Mouse (Mus musculus) forebrain, embryonic 10.5 days (tissue): ENCODE measurements around the gene Fign. TPM values are rescaled to one million over a fixed set of nuclear protein-coding genes. Genes with fewer than 3 reads are reported as not detected.

Source experiments
- DNase-seq: peaks from one replicate; pipeline ENCODE4 v3.0.0-alpha.2; 2017; ENCODE audit warnings: low spot score; ENCODE audit errors: extremely low spot score
- H3K27ac ChIP-seq: fragments of 300-500 bp; sonication (generic); 2 replicates; pipeline ENCODE4 v1.5.1; 2016; ENCODE audit warnings: mild to moderate bottlenecking
- H3K27me3 ChIP-seq: fragments of 300-500 bp; sonication (generic); 2 replicates; pipeline ENCODE4 v1.6.1; 2016; ENCODE audit warnings: mild to moderate bottlenecking; ENCODE audit not compliant: poor library complexity, severe bottlenecking
- H3K36me3 ChIP-seq: fragments of 300-500 bp; sonication (generic); replicated peaks from 2 replicates; pipeline ENCODE4 v1.6.1; 2016; ENCODE audit warnings: mild to moderate bottlenecking, moderate library complexity
- H3K4me1 ChIP-seq: fragments of 300-500 bp; sonication (generic); 2 replicates; pipeline ENCODE4 v1.6.1; 2016
- H3K4me3 ChIP-seq: fragments of 300-500 bp; sonication (generic); 2 replicates; pipeline ENCODE4 v1.5.1; 2016; ENCODE audit warnings: mild to moderate bottlenecking, moderate library complexity
- H3K9me3 ChIP-seq: fragments of 300-500 bp; sonication (generic); 2 replicates; pipeline ENCODE4 v1.6.1; 2016; ENCODE audit warnings: mild to moderate bottlenecking, moderate library complexity
- WGBS: fragments of 180-500 bp; shearing (Covaris S2); methylation state at CpG from one replicate; pipeline ENCODE4 v1.1.7; 2016; 5-methylcytosine and 5-hydroxymethylcytosine counted together
- polyA plus RNA-seq: library from polyadenylated mRNA; unstranded; fragments of >200 nt; fragmentation: Nextera tagmentation; extraction: Ambion mirVana; gene quantifications from 2 replicates; pipeline ENCODE4 v1.2.1, GENCODE M21; 2016

The Fign gene
- polyA plus RNA-seq, result 12.9 and 14.1 TPM in 2 replicates

DNA sequence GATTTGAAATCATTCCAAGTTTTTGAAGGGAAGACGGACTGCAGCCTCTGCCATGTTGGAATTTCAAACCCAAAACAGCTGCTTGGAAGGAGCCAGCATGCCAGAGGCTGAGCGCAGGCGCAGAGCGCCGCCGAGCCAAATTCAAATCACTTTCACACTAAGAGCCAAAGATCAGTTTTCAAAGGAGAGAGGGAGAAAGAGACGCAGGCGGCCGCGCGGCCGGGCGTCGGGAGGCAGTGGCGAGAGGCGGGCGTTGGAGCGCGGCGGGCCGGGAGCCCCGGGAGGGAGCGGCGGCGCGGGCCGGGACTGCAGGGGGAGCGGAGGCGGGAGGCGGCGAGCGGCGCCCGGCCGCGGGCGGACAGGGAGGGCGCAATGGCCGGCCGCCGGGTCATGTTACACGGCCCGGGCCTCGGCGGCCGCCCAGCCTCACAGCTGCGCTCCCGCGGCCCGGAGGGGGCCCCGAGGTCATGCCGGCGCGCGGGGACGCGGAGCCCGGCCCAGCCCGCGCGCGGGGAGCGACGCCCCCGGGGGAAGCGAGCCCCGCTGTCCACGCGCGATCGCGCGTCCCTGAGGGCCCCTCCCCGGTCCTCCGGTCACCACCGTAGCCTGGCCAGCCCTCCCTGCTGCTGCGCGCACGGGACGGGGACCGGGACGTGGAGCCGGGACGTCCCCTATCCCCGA, at the start of gene Fign:
Gene Fign, minus strand, starts transcription at position 102 of the 681 bp plus-strand sequence.
- peak; percentile 89 for DNase-seq
- H3K36me3 ChIP-seq, result no peaks in the 10 kb centered on the region
- H3K4me3 ChIP-seq, result peak within 1 kb of the TSS; percentile 85
- peaks cover 54% of the 10 kb centered on the region for H3K4me1 ChIP-seq
- peak within 1 kb of the TSS; percentile 99 for H3K27ac ChIP-seq
- peaks cover 6% of the 10 kb centered on the region for H3K27me3 ChIP-seq
- under 1% methylated on average over 83 of the region's 85 CpGs for WGBS
- H3K9me3 ChIP-seq, result no peaks in the 10 kb centered on the region

- Histone ChIP-seq H3K4me3 (no peak overlapping the region), H3K27me3 (no peaks in the 10 kb centered on the region), H3K9me3 (no peaks in the 10 kb centered on the region), H3K27ac (no peak overlapping the region), H3K36me3 (no peaks in the 10 kb centered on the region), H3K4me1 (peaks cover 11% of the 10 kb centered on the region)
- no peak for DNase-seq
- WGBS, result 89% methylated on average over 4 of the region's 4 CpGs
Measured at GRCm38 (mm10) chr2:64133597-64133996, 35.8 kb upstream of the Fign start.

DNA sequence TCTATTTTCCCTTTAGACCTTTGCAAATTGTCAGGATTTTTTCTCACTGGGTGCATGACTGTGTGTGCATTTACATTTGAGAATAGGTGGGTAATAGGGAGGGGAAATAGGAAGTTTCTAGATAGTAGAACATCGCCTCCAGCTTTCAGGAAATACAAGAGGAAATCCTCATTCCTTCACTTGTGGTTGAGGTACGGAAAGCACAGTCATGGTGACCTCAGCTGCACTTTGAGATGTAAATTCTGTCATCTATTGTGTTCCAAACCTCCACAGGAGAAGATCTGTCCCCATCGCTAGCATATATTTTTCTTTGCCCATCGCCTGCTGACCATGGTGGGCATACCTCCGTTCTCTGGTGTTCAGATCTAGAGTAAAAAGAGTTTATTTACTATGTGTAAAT, 22.7 kb upstream of the Fign start:
- no peaks in the 10 kb centered on the region for H3K36me3 ChIP-seq
- no peaks in the 10 kb centered on the region for H3K9me3 ChIP-seq
- H3K4me3 ChIP-seq, result no peak overlapping the region
- no peak overlapping the region for H3K27ac ChIP-seq
- no peak for DNase-seq
- H3K27me3 ChIP-seq, result no peaks in the 10 kb centered on the region
- WGBS, result 94% methylated on average over 5 of the region's 5 CpGs
- H3K4me1 ChIP-seq, result no peaks in the 10 kb centered on the region

DNA sequence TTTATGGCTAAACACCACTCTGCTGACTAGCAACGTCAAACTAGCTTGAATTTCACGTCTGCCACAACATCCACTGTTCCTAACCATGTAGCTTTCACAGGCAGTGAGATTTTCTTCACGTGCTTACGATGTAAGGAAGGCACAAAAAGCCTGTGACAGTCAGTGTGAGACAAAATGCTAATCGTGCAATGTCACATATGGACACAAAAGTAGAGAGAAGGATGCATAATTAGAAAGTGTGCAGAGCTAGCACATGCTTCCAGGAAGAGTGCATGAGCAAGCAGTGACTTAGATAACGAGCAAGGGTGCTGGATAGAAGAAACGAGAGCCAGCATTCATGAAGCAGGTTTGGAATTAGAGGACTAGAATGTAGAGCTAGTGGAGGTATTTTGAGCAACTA, 18.8 kb upstream of the Fign start:
- no peaks in the 10 kb centered on the region for H3K27me3 ChIP-seq
- WGBS, result 75% methylated on average over 7 of the region's 7 CpGs
- no peaks in the 10 kb centered on the region for H3K9me3 ChIP-seq
- H3K4me1 ChIP-seq, result no peaks in the 10 kb centered on the region
- H3K36me3 ChIP-seq, result no peaks in the 10 kb centered on the region
- H3K27ac ChIP-seq, result no peak overlapping the region
- DNase-seq, result no peak
- no peak overlapping the region for H3K4me3 ChIP-seq

DNA sequence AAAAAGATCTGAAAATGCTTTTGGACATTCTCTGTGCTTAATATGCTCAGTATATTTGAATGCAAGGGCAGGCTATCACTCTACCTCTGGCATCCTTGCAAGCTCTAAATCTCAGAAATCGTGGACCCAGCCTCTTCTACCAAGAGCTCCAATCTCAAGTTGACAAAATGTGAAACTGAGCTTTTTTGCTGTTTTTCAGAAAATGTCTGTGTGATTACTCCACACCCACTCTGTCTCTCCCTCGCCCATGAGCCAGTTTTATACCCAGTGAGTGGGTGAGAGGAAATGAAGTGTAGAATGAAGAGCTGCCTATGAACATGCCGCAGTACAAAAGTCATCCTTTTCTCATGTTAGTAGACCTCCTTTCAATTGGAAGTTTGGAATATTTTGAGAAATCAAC, 13.3 kb upstream of the Fign start:
- H3K4me1 ChIP-seq, result peaks cover 4% of the 10 kb centered on the region; the same call in 1 of the 2 replicates
- no peaks in the 10 kb centered on the region for H3K9me3 ChIP-seq
- H3K36me3 ChIP-seq, result no peaks in the 10 kb centered on the region
- no peak overlapping the region for H3K27ac ChIP-seq
- H3K4me3 ChIP-seq, result no peak overlapping the region
- DNase-seq, result no peak
- WGBS, result 86% methylated on average over 3 of the region's 3 CpGs
- no peaks in the 10 kb centered on the region for H3K27me3 ChIP-seq

- Histone ChIP-seq H3K27ac (no peak overlapping the region), H3K27me3 (no peaks in the 10 kb centered on the region), H3K36me3 (no peaks in the 10 kb centered on the region), H3K4me1 (peaks cover 4% of the 10 kb centered on the region; the same call in 1 of the 2 replicates), H3K9me3 (no peaks in the 10 kb centered on the region), H3K4me3 (no peak overlapping the region)
- 80% methylated on average over 4 of the region's 4 CpGs for WGBS
- no peak for DNase-seq
Measured at GRCm38 (mm10) chr2:64109860-64110259, 12.0 kb upstream of the Fign start.

DNA sequence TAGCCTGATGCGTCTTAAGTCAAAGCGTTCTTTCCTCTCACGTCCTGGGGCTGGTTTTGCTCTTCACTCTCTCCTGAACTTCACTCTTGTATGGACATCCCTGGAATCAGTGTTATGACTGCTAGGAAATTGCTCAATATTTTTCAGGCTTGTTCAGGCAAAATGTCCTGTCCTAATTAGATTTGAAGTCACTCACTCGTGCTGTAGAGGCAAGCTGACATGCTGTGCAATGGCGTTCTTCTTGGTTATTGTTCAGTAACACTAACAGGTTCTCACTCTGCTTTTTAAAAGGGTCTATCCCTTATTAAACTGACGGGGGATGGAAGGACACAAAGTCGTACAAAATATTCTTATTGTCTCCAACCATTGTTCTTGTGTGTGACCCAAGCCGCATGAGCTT, 10.2 kb upstream of the Fign start:
- no peaks in the 10 kb centered on the region for H3K9me3 ChIP-seq
- DNase-seq, result no peak
- no peaks in the 10 kb centered on the region for H3K27me3 ChIP-seq
- H3K36me3 ChIP-seq, result no peaks in the 10 kb centered on the region
- peaks cover 4% of the 10 kb centered on the region; the same call in 1 of the 2 replicates for H3K4me1 ChIP-seq
- 68% methylated on average over 8 of the region's 8 CpGs for WGBS
- no peak overlapping the region for H3K27ac ChIP-seq
- no peak overlapping the region for H3K4me3 ChIP-seq

DNA sequence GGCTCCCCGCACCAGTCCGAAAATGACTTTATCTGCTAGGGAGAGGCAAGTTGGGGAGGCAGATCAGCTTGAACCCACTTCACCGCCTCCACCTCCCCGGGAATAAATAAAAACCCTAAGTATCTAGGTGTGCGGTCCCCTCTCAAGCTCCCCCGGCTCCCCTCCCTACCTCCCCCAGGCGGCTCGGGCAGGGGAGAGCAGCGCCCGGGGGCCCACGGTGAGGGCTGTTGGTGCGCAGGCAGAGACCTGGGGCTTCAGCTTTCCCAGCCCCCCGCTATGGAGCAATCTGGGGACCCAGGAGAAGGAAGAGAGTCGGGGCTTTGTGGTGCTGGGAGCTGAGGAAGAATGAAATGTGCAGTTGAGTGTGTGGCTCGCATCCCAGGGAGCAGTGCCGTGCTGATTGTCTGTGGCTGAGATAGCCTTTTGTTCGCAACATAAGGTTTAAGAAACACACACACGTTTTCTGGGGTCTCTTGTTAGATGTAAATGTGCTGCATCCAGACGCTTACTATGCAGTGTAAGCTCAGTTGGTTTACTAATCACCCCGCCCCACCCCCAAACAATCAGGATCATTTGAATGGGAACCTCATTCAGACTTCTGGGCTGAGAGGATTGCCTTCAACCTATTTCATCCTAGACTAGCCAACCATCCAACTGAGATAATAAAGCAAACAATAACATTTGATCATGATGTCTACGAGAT, 931 bp upstream of the Fign start:
- H3K4me3 ChIP-seq, result peak overlapping the region; percentile 85
- H3K36me3 ChIP-seq, result no peaks in the 10 kb centered on the region
- WGBS, result 2% methylated on average over 21 of the region's 21 CpGs
- DNase-seq, result peak; percentile 78
- H3K9me3 ChIP-seq, result no peaks in the 10 kb centered on the region
- H3K4me1 ChIP-seq, result peaks cover 47% of the 10 kb centered on the region
- peak overlapping the region; percentile 99 for H3K27ac ChIP-seq
- H3K27me3 ChIP-seq, result peaks cover 6% of the 10 kb centered on the region

DNA sequence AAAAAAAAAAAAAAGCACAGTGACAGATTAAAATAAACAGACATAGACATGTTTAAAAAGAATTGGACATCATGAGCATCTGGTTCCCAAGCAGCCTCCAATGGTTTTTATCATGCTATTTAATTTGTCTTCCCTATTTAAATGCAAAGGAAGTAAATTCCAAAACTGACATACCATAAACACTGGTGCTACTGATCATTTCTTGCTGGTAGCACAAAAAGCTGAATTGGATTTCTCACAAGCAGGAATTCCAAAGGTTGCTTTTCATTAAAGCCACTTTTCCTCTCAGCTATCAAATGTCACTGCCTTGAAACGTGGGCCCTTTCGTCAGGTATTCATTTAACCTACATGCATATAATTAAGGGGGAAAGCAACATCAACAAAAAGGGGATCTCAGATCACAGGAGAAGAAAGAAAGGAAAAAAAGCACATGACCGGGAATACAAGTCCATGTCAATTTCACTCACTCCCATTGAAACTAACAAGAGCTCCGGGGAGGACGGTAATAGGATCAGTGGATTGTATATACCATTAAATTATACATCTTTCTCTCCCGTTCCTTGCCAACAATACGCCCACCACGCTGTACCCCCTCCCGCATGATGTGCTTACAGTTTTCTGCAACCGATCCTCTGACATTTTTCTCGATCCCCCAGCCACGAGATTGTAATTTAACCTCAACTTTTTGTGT, 972 bp downstream of the Fign start:
- no peak for DNase-seq
- H3K36me3 ChIP-seq, result no peaks in the 10 kb centered on the region
- H3K9me3 ChIP-seq, result no peaks in the 10 kb centered on the region
- WGBS, result under 1% methylated on average over 12 of the region's 12 CpGs
- H3K4me3 ChIP-seq, result peak overlapping the region; percentile 85
- peak overlapping the region; percentile 99 for H3K27ac ChIP-seq
- peaks cover 58% of the 10 kb centered on the region for H3K4me1 ChIP-seq
- H3K27me3 ChIP-seq, result peaks cover 6% of the 10 kb centered on the region

GRCm38 (mm10) chr2:64096176-64096575, 1.7 kb downstream of the Fign start:
- Histone ChIP-seq H3K4me1 (peaks cover 58% of the 10 kb centered on the region), H3K27me3 (peaks cover under 1% of the 10 kb centered on the region), H3K9me3 (no peaks in the 10 kb centered on the region), H3K36me3 (no peaks in the 10 kb centered on the region), H3K4me3 (peak overlapping the region; percentile 85), H3K27ac (0 out of 2 replicates have a peak overlapping the region, but pooled peaks have one; percentile 17)
- 44% methylated on average over 5 of the region's 5 CpGs for WGBS
- no peak for DNase-seq

GRCm38 (mm10) chr2:64095561-64095960, 2.3 kb downstream of the Fign start:
- H3K4me3 ChIP-seq, result peak overlapping the region; percentile 85
- H3K27me3 ChIP-seq, result no peaks in the 10 kb centered on the region; the same call in 1 of the 2 replicates
- 16% methylated on average over 5 of the region's 5 CpGs for WGBS
- H3K9me3 ChIP-seq, result no peaks in the 10 kb centered on the region
- H3K27ac ChIP-seq, result peak overlapping the region; percentile 65
- H3K4me1 ChIP-seq, result peaks cover 58% of the 10 kb centered on the region
- no peak for DNase-seq
- no peaks in the 10 kb centered on the region for H3K36me3 ChIP-seq

DNA sequence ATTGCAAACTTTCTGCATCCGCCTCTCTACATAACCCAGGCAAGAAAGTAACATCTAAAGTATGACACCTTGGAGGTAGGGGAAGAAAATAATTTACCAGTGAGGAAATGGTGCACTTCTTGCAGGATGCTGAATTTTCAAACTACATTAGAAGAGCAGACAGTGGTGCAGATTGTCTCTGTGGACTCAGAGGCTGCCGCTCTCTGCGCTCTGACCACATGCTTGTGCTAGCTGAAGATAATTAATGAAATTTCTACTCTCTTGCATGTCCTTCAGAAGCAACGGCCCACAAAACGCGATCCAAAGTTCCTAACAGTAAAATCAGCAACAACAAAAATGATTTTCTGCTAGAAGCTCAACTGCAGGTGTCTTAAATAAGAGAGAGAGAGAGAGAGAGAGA, 4.8 kb downstream of the Fign start:
- H3K27me3 ChIP-seq, result no peaks in the 10 kb centered on the region; the same call in 1 of the 2 replicates
- no peak overlapping the region for H3K27ac ChIP-seq
- H3K9me3 ChIP-seq, result no peaks in the 10 kb centered on the region
- no peaks in the 10 kb centered on the region for H3K36me3 ChIP-seq
- peaks cover 43% of the 10 kb centered on the region for H3K4me1 ChIP-seq
- H3K4me3 ChIP-seq, result no peak overlapping the region
- no peak for DNase-seq
- WGBS, result 66% methylated on average over 6 of the region's 6 CpGs
